Mouse (Mus musculus): ENCODE data around the gene Elmo1.

GRCm38 (mm10) chr13:20471732-20472131, 381.3 kb downstream of the Elmo1 start:
- no peak for TF ChIP-seq POLR2A (IDR thresholded peaks at IDR 0.05; ENCODE audit: insufficient read depth, low read depth, low read length)
- TF ChIP-seq CTCF (IDR thresholded peaks at IDR 0.05; ENCODE audit: insufficient read depth, low read depth, low read length): 0 out of 2 replicates have a peak, but pooled peaks have one; percentile 28

Measured in olfactory bulb, adult 2 months (tissue).